Mouse (Mus musculus): ENCODE measurements at regions not wholly inside any gene's neighbourhood (a gene's known extent, or its start where the extent isn't known, plus 50 kb on each side); places are given as distances from the start of the nearest gene placed in this dataset.

- TF ChIP-seq POLR2A (IDR thresholded peaks at IDR 0.05; ENCODE audit: borderline replicate concordance, control insufficient read depth, low read depth, low read length) (no peak), CTCF (IDR thresholded peaks at IDR 0.05; ENCODE audit: control insufficient read depth, insufficient read depth, low read length) (no peak)
These were observed 316.3 kb downstream of the Fam49a start for GRCm38 (mm10) chr12:12578278-12578677.
